Mouse (Mus musculus) urinary bladder, postnatal 10 days (tissue): ENCODE measurements around the gene Gm45808.

Experiments
- DNase-seq: peaks from one replicate; pipeline ENCODE4 v3.0.0; 2022; ENCODE audit warnings: low spot score

Gm45808 gene

DNA sequence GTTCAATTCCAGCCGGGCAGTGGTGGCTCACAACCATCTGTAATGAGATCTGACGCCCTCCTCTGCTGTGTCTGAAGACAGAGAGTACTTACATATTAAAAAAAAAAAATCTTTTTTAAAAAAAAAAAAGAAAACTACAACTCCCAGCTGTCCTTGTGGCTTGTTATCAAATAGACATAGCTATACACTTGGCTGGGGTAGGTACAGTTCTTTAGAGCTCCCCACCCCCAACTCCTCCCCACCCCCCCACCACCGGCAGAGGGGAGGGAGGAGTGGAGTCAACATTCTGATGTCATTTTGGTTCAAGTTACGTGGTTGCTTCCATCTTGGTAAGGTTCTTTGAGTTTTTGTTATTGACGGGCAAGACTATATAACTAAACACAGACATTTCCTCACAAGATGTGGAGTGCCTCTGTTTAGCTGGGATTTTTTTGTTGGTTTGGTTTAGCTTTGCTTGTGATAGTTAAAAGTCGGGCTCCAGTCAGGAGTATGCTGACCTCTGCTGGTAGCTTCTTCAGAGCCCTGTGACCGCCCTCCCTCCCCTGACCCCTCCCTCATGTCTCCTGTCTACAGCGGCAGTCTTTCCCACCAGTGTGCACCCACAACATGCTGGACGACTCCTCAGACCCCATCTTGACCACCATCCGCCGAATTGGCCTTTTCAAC is 39.2 kb downstream of the Gm45808 start:
- no peak for DNase-seq

DNA sequence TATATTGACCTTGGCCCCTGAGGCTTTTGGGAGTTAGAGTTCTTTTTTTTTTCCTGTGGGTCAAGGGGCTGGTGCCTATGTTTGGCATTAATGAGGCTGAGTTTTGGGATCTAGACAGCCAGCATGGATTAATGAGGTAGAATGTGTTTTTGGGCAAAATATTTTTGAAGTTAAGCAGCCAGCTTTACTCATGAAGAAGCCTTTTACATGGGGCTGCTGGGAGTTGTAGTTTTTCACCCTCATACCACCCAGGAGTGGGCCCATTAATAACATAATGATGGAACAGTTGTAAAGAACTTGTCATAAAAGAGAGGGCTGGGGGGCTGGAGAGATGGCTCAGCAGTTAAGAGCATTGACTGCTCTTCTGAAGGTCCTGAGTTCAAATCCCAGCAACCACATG is 40.0 kb downstream of the Gm45808 start:
- DNase-seq: no peak

DNA sequence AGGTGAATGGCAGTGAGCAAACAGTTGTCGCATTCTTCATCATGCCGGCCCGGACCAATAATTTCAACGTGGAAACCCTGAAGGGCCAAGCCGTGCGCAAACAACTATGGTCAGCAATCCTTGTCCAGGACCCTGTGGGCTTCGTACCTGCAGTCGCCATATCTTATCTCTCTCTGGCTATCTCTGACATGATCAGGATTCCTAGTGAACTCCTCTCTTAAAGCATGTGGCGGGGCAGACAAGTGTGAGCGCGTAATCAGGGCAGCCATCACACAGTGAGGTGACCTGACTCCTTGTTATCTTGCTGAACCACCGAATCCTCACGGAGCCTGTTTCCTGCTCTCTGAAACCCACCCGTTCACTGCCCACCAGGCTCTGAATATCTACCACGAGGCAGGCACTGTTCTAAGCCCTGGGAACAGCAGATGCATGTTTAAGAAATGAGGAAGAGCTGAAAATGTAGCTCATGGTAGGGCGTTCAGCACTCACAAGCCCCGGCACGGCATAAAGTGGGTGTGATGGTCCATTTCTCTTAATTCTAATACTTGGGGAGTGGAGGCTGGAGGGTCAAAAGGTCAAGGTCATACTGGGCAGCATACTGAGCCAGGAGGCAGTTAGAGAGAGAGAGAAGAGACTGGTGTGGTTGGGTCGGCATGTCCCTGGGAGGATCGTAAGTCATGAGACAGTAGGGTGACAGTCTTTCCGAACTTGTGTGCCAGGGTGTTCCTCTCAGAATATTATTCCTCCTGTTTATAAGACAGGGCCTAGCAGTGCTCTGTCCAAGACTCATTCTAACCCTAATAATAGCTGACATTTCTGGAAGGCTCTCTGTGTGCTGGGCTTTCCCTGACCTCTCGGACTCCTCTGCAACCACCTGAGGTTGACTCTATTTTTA is 42.8 kb downstream of the Gm45808 start:
- DNase-seq: no peak

DNA sequence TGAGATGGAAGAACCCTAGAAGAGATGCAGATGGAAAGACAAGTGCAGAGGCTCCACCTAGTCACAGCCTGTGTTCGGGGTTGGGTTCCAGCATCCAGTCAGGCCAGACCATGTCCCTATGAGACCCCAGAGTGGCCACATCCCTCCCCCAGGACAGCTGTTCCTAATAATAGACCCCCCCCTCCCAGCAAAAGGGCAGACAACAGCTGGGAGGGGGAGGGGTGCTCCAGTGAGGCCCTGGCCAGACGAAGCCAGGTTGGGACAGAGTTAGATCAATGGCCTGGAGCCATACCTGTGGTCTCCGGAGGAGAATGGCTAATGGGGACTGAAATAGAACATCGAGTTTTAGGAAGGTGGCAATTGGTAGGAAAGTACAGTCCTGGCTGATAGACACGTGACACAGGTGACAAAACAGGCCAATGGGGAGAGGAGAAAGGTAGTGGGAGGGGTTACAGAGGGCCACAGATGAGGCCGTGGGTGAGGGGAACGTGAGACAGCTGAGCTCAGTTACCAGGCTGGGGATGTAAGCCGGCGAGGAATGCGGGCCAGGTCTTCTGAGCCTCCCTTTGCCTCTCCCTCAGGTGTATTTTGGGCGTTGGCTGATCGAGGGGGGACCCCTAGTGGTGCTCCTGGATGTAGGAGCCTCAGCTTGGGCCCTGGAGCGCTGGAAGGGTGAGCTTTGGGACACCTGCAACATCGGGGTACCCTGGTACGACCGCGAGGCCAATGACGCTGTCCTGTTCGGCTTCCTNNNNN is 48.9 kb downstream of the Gm45808 start, which contains the start of gene Ruvbl2:
Gene Ruvbl2 (minus strand): TSS at position 576 of the 756 bp plus-strand sequence.
- DNase-seq: no peak

DNA sequence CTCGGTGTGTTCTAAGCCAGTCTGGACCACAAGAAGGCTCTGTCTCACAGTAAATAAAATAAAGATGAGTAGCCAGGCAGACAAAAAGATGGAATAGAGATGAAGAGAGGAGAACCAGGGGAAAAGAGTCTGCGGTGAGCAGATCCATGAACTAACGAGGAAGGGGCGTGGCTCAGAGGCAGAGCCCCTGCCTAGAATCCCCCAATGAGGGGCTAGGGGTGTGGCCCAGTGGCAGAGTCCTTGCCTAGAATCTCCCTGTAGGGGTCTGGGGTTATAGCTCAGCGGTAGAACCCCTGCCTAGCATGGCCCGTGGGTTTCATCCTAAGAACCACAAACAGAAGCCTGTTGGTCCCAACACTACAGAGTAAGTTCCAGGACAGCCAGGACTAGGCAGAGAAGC is 49.6 kb downstream of the Gm45808 start:
- no peak for DNase-seq

DNA sequence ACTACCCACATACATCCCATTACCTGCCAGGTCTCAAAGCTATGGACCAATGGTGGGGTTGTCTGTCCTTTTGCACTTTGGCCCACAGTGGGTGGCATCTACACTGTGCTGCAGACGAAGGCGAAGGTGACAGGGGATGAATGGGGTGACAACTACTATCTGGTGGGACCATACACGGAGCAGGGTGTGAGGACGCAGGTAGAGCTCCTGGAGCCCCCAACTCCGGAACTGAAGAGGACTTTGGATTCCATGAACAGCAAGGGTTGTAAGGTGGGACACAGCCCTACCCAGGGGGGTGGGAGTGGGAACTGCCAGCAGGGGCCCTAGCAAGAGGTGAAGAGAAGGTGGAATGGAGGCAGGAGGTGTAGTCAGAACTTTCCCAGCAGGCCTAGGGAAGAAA is 50.2 kb downstream of the Gm45808 start:
- DNase-seq: no peak

DNA sequence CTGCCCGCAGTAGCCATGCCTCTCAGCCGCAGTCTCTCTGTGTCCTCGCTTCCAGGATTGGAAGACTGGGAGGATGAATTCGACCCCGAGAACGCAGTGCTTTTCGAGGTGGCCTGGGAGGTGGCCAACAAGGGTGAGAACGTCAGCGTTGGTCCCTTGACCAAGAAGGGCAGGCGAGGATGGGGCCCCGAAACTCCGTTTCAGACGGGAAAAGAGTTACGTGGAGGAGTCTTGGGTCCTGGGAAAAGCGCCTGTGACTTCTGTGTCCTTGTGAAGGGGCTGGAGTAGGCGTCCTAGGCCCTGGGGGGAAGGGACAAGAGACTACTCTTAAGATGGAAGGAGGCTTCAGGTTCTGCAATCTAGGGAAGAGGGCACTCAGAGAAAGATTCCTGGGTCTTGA is 51.6 kb downstream of the Gm45808 start:
- no peak for DNase-seq

DNA sequence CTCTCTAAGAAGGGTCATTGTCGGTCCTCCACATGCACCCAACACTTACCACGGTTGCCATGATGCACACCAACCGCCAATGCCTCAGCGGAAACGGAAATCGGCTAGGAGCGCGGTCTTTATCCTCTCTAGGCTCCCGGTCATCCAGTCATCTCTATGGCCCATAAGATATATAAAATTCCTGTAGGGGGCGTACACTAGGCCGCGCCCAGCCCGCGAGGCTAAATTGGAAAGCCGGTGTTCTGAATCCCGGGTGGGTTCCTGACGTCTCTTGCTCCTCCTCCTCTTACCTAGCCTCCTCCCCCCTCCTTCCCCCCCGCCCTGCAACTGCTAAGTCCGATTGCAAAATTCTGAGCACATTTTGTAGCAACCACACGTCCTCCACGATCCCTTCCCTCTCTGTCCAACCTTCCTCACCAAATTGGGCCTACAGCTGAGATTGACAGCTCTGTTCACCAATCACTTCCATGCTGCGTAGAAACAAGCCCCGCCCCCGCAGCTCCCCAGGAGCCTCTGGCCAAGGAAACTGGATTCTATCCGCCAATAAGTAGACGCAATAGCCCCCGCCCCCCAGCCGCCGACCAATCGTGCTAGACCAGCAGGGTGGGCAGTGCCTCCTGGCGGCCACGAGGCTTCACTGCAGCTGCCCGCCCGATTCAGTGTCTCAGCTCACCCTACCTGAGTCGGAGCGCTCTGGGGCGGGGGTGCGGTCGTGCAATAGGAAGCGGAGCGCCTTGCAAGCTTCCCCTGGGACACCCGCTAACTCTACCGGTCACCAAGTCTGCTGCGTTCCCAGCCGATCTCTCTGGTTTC is 52.2 kb downstream of the Gm45808 start, which contains the start of gene Gys1:
Gene Gys1 (plus strand): TSS at position 642 of the 813 bp plus-strand sequence.
- peak; percentile 99 for DNase-seq

DNA sequence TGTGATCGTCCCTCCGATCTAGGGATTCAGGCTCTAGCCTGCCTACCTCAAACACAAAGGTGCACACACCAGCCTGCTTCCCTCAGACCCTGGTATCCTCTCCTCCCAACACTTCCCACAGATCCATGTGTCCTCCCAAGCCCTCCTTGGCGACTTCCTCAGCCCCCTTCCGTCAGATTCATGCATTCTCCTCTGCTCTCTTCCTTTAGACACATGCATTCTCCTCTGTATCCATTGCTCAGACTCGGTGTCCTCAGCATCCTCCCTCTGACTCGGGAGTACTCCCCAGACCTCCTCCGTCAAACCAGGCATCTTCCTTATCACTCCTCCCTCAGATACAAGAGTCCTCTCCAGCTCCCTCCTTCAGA is 52.8 kb downstream of the Gm45808 start:
- no peak for DNase-seq

DNA sequence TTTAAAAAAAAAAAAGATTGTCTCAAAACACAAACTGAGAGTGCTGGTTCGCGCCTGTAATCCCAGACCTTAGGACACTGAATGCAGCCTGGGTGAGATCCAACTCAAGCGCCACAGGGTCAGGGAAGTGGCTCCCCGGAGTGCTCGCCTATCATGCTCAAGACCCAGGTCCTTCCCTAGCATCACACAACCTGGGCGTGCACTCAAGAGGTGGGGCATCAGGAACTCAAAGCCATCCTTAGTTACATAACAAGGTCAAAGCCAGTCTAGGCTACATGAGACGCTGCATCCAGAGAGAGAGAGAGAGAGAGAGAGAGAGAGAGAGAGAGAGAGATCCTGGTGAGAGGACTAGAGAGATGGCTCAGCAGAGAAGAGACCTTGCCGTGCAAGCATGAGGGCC is 60.1 kb downstream of the Gm45808 start:
- DNase-seq: no peak

DNA sequence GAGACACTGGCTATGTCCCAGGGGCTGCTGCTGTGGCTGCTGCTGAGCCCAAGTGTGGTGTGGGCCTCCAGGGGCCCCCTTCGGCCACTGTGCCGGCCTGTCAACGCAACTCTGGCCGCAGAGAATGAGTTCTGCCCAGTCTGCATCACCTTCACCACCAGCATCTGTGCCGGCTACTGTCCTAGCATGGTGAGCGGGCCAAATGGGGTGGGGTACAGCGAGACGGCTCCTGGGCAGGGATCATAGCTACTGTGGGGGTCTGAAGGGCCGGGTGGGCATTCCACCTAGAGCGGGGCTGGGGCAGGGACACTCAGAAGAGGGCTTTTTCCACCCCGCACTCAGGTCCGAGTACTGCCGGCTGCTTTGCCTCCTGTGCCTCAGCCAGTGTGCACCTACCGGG is 65.4 kb downstream of the Gm45808 start:
- no peak for DNase-seq

DNA sequence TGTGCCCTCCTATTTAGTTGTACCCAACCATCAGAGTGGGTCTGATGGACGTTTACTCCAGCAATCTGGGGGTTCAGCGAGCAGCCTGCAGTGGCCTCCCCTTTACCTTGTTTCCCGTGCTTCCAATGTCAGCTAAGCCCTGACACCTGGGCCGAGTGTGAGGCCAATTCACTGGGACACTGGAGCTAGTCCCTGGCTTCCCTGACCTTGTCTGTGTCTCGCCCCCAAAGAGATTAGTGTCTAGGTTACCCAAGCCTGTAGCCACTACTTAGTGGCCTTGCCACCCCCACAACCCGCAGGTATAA is 66.0 kb downstream of the Gm45808 start, which contains the start of gene Lhb:
Gene Lhb (plus strand): TSS at position 206 of the 305 bp plus-strand sequence.
- DNase-seq: no peak

DNA sequence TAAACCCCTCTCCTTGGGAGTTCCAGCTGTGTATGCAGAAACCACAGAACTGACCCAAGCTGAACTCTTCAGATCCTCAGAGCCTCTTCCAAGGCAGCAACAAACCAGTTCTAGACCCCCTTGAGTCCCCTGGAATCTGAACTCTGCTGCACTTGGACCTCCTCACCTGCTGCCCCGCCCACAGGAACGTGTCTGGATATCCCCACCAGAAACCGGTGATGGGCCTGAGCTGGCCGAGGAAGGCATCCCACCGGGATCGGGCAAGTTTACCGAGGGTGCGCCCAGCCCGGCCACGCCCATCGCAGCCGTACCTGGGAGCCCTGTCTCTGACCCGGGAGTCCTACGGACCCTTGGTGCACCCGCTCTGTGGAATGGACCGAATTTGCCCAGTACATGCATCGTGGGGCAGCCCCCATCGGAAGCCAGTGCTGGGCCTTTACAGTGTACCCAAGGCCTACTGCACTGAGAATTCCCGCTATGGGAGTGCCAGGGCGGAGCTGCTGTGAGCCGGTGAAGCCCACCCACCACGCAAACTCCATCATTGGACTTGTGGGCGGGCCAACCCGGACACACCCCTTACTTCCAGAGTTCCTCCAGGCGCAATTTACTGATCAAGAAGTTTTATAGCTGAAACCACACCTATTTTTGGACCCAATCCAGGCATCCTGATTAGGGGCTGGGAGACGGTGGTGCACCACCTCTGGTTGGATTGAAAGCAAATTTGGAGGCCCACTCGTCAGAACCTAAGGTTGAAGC is 66.6 kb downstream of the Gm45808 start:
- DNase-seq: no peak

DNA sequence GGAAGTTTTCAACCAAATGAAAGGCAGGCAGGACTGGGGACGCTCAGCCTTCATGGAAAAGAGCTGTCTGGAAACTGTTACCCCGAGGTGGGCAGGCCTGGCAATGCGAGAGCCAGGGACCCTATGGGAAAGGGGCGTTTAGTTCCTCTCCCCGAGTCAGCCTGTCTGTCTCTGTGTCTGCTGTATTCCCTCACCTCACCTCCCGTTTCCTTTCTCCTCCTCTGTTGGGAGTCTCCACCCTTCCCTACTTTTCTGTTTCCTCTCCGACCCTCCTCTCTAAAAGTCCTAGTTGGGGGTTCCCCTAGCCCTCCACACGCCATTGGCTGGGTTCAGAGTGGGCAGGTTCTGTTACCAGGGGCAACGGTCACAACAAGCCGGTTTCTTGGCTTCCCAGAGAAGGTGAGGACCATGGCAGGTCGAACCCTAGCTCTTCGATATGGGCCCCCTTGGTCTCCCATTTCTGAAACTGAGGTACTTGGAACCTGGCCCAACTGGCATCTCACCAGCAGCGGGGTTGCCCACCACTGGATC is 68.6 kb downstream of the Gm45808 start:
- DNase-seq: no peak
